Mouse (Mus musculus) layer of hippocampus, adult 2 months (tissue): ENCODE measurements around the gene Anapc13. TPM values are rescaled to one million over a fixed set of nuclear protein-coding genes. Genes with fewer than 3 reads are reported as not detected.

Source experiments
- DNase-seq, 2 experiments: peaks; one replicate each; pipeline ENCODE4 v3.0.0; 2022; ENCODE audit warnings: low spot score in 2 of 2
- H3K27ac ChIP-seq: fragments of 200-600 bp; 2 replicates; pipeline ENCODE4 v1.8.1; 2022
- H3K4me3 ChIP-seq: fragments of 200-600 bp; 2 replicates; pipeline ENCODE4 v1.8.1; 2022; ENCODE audit warnings: mild to moderate bottlenecking
- CTCF ChIP-seq: fragments of 200-600 bp; conservative IDR thresholded peaks from 2 replicates; pipeline ENCODE4 v1.8.1; 2022; ENCODE audit warnings: antibody characterized with exemption, mild to moderate bottlenecking, moderate library complexity
- total RNA-seq, 2 experiments: library from RNA; stranded (reverse); gene quantifications; 2 replicates each; pipeline ENCODE4 v1.2.3; 2021

The Anapc13 gene
- total RNA-seq, 2 experiments from 2014 or later: 99.5 to 106 TPM

DNA sequence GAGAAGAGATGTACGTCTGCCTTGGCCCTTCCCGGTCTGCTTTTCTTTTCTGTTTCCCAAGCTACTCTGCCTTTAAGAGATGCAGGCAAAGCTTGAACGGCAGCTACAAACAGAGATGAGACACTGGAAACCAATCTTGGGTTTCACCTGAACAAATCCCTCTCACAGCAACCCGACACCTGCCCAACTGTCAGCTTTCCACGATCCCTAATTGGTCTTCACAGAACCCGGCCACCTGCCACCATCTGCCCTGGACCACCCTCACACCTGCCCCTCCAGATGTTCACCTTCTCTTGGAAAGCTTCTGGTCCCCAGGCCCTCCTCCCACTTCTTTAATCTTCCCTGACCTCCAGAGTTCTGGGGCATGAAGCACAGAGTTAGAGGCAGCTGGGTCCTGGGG is 42.0 kb downstream of the Anapc13 start:
- TF ChIP-seq CTCF: no peak
- no peak overlapping the region for H3K27ac ChIP-seq
- H3K4me3 ChIP-seq: no peak overlapping the region
- DNase-seq: no peak

DNA sequence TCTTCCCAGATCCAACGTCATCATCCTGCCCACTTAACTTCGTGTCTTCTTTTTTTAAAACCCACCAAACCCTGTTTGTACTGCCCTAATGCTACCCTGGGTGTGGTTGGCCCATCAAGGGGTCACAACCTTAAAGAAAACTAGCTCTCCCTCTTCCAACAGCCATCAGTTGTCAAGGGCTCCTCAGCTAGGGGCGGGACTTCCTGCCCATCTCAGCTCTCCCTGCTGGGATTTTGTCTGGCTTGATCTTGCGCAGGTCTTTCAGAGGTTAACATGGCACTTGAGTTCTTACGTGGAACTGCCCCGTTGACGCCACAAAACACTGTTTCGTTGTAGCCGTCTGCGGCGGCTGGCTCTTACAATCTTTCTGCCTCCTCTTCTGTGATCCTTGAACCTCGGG is 42.8 kb downstream of the Anapc13 start:
- no peak for TF ChIP-seq CTCF
- no peak for DNase-seq
- no peak overlapping the region for H3K4me3 ChIP-seq
- H3K27ac ChIP-seq: no peak overlapping the region

DNA sequence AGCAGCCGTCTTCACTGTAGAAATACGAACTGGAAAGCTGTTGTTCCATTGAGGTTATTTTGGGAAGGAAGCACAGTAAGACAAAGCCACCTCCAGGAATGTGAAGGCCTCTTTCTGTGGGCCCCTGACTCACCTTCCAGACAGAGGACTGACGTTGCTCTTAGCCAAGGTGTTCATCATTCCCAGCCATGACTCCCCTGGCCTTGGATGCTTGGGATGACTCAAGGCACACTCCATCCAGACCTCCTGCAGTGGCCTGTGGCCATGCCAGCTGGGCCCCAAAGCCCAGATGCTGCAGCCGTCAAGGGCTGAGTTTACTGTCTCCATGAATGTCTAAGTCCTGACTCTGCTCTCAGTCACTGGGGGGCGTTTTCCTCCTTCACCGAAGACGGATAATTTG is 47.3 kb downstream of the Anapc13 start:
- DNase-seq: no peak
- Histone ChIP-seq H3K27ac (no peak overlapping the region), H3K4me3 (no peak overlapping the region)

DNA sequence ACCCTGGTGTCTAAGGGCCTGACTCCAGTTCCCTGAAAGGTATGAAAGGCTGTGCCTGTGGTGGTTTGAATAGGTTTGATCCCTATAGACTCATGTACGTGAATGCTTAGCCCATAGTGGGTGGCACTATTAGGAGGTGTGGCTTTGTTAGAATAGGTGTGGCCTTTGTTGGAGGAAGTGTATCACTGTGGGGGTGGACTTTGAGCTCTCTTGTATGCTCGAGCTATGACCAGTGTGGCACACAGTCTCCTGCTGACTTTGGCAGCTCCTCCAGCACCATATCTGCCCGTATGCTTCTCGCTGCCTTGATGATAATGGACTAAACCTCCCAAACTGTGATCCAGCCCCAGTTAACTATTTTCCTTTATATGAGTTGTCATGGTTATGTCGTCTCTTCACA is 49.8 kb downstream of the Anapc13 start:
- TF ChIP-seq CTCF: no peak
- Histone ChIP-seq H3K4me3 (no peak overlapping the region), H3K27ac (no peak overlapping the region)
- DNase-seq: no peak

More for the DNA sequence above, 47.3 kb downstream of the Anapc13 start:
- no peak for TF ChIP-seq CTCF

DNA sequence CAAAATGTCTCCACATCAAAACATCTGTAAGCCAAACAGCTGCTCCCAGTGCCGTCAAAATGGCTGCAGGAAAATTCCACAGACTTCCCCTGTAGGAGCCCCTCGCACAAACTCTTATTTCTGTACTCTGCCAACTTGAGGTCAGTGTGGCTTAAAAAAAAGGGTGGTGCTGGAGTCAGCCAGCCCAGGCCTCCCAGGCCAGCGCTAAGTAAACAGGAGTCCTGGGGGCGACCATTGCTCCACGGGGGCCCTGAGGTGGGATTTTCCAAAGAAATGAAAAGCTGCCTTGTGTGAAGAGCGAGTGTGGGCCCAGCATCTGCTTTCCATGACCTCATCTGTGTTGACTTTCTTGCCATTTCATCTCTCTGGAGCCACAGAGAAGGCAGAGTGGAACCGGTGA is 55.4 kb downstream of the Anapc13 start:
- no peak overlapping the region for H3K27ac ChIP-seq
- TF ChIP-seq CTCF: no peak

More for the DNA sequence above, 55.4 kb downstream of the Anapc13 start:
- DNase-seq: no peak
- no peak overlapping the region for H3K4me3 ChIP-seq

Other genes starting within 250 kb of the Anapc13 start
- gene Ky, start 120.5 kb upstream of the Anapc13 start, total RNA-seq: 1 to 10 TPM; 3.0 to 5.2 TPM
- gene Cep63, start 238 bp downstream of the Anapc13 start, total RNA-seq: 10 to 100 TPM; 30.9 to 32.4 TPM
- 10 to 100 TPM; 16.0 to 18.1 TPM for gene Amotl2, start 90.4 kb downstream of the Anapc13 start, total RNA-seq
- 10 to 100 TPM; 44.5 to 46.3 TPM for gene Ryk, start 208.6 kb downstream of the Anapc13 start, total RNA-seq